Comparison of ENCODE assay signal across 22 mouse cellular contexts in genomic region chr16:57890135-57890534, GRCm38 (mm10).
"Had no signal": no experiment of that assay in that cellular context is flagged by ENCODE, and none has a peak within 500 bp of the region (broad histone marks: within the 10 kb centered on the region; RNA-seq: fewer than 3 reads in every experiment).

No protein-coding gene starts in this region.

- H3K9me3 ChIP-seq: limb, embryonic 10.5 days; limb, embryonic 13.5 days; liver, embryonic 12.5 days; liver, embryonic 15.5 days; lung, embryonic 15.5 days; neural tube, embryonic 13.5 days had no signal

- H3K27ac ChIP-seq: kidney, postnatal 0 days; layer of hippocampus, adult 2 months; limb, embryonic 10.5 days; limb, embryonic 13.5 days; liver, embryonic 12.5 days; liver, embryonic 15.5 days; lung, embryonic 15.5 days; neural tube, embryonic 13.5 days; stomach, postnatal 0 days had no signal

- H3K36me3 ChIP-seq: limb, embryonic 10.5 days; limb, embryonic 13.5 days; liver, embryonic 12.5 days; liver, embryonic 15.5 days; lung, embryonic 15.5 days; neural tube, embryonic 13.5 days had no signal

- H3K4me1 ChIP-seq: limb, embryonic 10.5 days; limb, embryonic 13.5 days; liver, embryonic 12.5 days; liver, embryonic 15.5 days; lung, embryonic 15.5 days; megakaryocyte, embryonic 14.5 days had no signal

- ATAC-seq: liver, embryonic 12.5 days had no signal

- H3K4me3 ChIP-seq: layer of hippocampus, adult 2 months; limb, embryonic 10.5 days; limb, embryonic 13.5 days; liver, embryonic 12.5 days; liver, embryonic 15.5 days; lung, embryonic 15.5 days; megakaryocyte, embryonic 14.5 days; neural tube, embryonic 13.5 days had no signal

- DNase-seq: kidney, postnatal 25 days; layer of hippocampus, adult 9-11 months; liver; lung, adult 18-20 months; lung, postnatal 10 days; lung, postnatal 36 days; midbrain, embryonic 14.5 days; right cerebral cortex, postnatal 4 days; thymus, adult 2 months; thymus, postnatal 14 days; thymus, postnatal 4 days had no signal

- H3K9ac ChIP-seq: limb, embryonic 13.5 days; liver, embryonic 12.5 days; liver, embryonic 15.5 days; lung, embryonic 15.5 days; neural tube, embryonic 13.5 days had no signal

- H3K27me3 ChIP-seq: limb, embryonic 13.5 days; liver, embryonic 12.5 days; liver, embryonic 15.5 days; lung, embryonic 15.5 days; megakaryocyte, embryonic 14.5 days; neural tube, embryonic 13.5 days had no signal

- H3K4me2 ChIP-seq: limb, embryonic 13.5 days; liver, embryonic 12.5 days; liver, embryonic 15.5 days; lung, embryonic 15.5 days; midbrain, embryonic 11.5 days; neural tube, embryonic 13.5 days had no signal
